8 mouse cellular contexts compared by ENCODE assay signal in the genomic region with DNA sequence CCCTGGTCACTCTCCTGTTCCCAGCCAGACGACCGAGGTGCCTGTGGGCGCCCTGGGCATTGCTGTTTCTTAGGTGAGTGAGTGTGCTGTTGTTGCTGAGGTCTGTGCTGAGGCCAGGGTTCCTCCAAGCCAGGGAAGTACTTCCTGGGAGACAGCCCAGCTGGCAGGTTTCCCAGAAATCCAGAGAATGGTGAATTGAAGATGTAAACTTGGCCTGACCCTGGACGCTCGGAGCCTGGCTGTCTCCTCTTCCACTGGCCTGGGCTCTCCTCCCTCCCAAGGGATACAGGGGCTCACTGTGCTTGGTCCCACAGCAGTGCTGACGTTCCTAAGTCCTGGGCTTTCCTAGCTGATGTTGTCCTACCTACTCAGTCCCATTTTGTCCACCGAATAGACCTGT. TPM values are rescaled to one million over a fixed set of nuclear protein-coding genes. Genes with fewer than 3 reads are reported as not detected.
A peak's percentile ranks its signal among the peaks of the same experiment; 100 is the strongest.
DNase-seq lines count a peak whose midpoint lies in the region; ATAC-seq and TF ChIP-seq lines count a peak whose summit lies in the region.

No protein-coding gene starts in this region.

- H3K27ac ChIP-seq in embryonic facial prominence, embryonic 14.5 days (replicated peaks; ENCODE audit: low read depth, low read length): no peak overlapping the region
- H3K27ac ChIP-seq in embryonic facial prominence, embryonic 10.5 days (replicated peaks): no peak overlapping the region
- peak overlapping the region; percentile 21; the same call in 1 of the 2 replicates for H3K27ac ChIP-seq in spleen, adult 2 months (ENCODE audit: insufficient read depth, low read length)
- no peak overlapping the region for H3K27ac ChIP-seq in midbrain, embryonic 11.5 days (ENCODE audit: low read depth, low read length)

- peak; percentile 66 for DNase-seq in embryonic facial prominence, embryonic 14.5 days (ENCODE audit: low spot score)
- no peak for DNase-seq in embryonic facial prominence, embryonic 10.5 days (ENCODE audit: low spot score)
- no peak for DNase-seq in spleen, adult 2 months (ENCODE audit: low read depth in 1 of 2, low spot score in 2 of 2)
- DNase-seq in spleen, adult 12 weeks (ENCODE audit: low spot score): no peak
- DNase-seq in kidney, adult 9 months: peak; percentile 79
- DNase-seq in ovary, postnatal 36 days (ENCODE audit: low spot score): peak; percentile 76
- DNase-seq in spleen, postnatal 4 days (ENCODE audit: low spot score in 2 of 2): no peak
- no peak for DNase-seq in midbrain, embryonic 11.5 days (ENCODE audit: low spot score, missing footprints)

- H3K27me3 ChIP-seq in embryonic facial prominence, embryonic 14.5 days (replicated peaks; ENCODE audit: control insufficient read depth, insufficient read depth, low read length): no peaks in the 10 kb centered on the region
- H3K27me3 ChIP-seq in embryonic facial prominence, embryonic 10.5 days (replicated peaks; ENCODE audit: low read depth, poor library complexity, severe bottlenecking): peaks cover 19% of the 10 kb centered on the region
- H3K27me3 ChIP-seq in spleen, adult 2 months (ENCODE audit: control insufficient read depth, insufficient read depth, low read length): no peaks in the 10 kb centered on the region
- H3K27me3 ChIP-seq in midbrain, embryonic 11.5 days (ENCODE audit: control insufficient read depth, insufficient read depth, low read length): no peaks in the 10 kb centered on the region; the same call in 1 of the 2 replicates

- WGBS in embryonic facial prominence, embryonic 14.5 days: 56% methylated on average over 6 of the region's 7 CpGs
- 80% methylated on average over 7 of the region's 7 CpGs for WGBS in embryonic facial prominence, embryonic 10.5 days
- WGBS in spleen, adult 2 months: 90% methylated on average over 7 of the region's 7 CpGs
- WGBS in midbrain, embryonic 11.5 days: 91% methylated on average over 7 of the region's 7 CpGs

- H3K36me3 ChIP-seq in embryonic facial prominence, embryonic 14.5 days (ENCODE audit: control insufficient read depth, insufficient read depth, low read length): no peaks in the 10 kb centered on the region
- H3K36me3 ChIP-seq in embryonic facial prominence, embryonic 10.5 days (replicated peaks): no peaks in the 10 kb centered on the region
- peaks cover 52% of the 10 kb centered on the region for H3K36me3 ChIP-seq in spleen, adult 2 months (ENCODE audit: control insufficient read depth, insufficient read depth, low read length)
- H3K36me3 ChIP-seq in midbrain, embryonic 11.5 days (ENCODE audit: control insufficient read depth, insufficient read depth, low read length): no peaks in the 10 kb centered on the region

- H3K4me3 ChIP-seq in embryonic facial prominence, embryonic 14.5 days (ENCODE audit: low read depth, low read length): no peak overlapping the region
- no peak overlapping the region for H3K4me3 ChIP-seq in embryonic facial prominence, embryonic 10.5 days
- H3K4me3 ChIP-seq in spleen, adult 2 months (ENCODE audit: extremely low read depth, insufficient read depth, insufficient read length): no peak overlapping the region
- no peak overlapping the region for H3K4me3 ChIP-seq in midbrain, embryonic 11.5 days (ENCODE audit: low read depth, low read length)

- no peak for TF ChIP-seq POLR2A in spleen, adult 2 months (IDR thresholded peaks at IDR 0.05; ENCODE audit: low read depth, low read length)

- no peaks in the 10 kb centered on the region for H3K9me3 ChIP-seq in embryonic facial prominence, embryonic 14.5 days (ENCODE audit: control insufficient read depth, low read length)
- no peaks in the 10 kb centered on the region for H3K9me3 ChIP-seq in embryonic facial prominence, embryonic 10.5 days
- H3K9me3 ChIP-seq in midbrain, embryonic 11.5 days (ENCODE audit: control insufficient read depth, low read length): no peaks in the 10 kb centered on the region

- ATAC-seq in embryonic facial prominence, embryonic 14.5 days (ENCODE audit: low read depth): no peak
- no peak for ATAC-seq in midbrain, embryonic 11.5 days (ENCODE audit: low FRiP score)

- no peak for TF ChIP-seq CTCF in spleen, adult 2 months (IDR thresholded peaks at IDR 0.05; ENCODE audit: extremely low read depth, insufficient read depth, insufficient read length, insufficient replicate concordance)

- H3K4me1 ChIP-seq in embryonic facial prominence, embryonic 14.5 days (ENCODE audit: control insufficient read depth, insufficient read depth, low read length): peaks cover 17% of the 10 kb centered on the region; the same call in 1 of the 2 replicates
- H3K4me1 ChIP-seq in embryonic facial prominence, embryonic 10.5 days: peaks cover 23% of the 10 kb centered on the region
- H3K4me1 ChIP-seq in spleen, adult 2 months (ENCODE audit: control insufficient read depth, insufficient read depth, insufficient read length): peaks cover 19% of the 10 kb centered on the region; the same call in 1 of the 2 replicates
- peaks cover 7% of the 10 kb centered on the region for H3K4me1 ChIP-seq in midbrain, embryonic 11.5 days (ENCODE audit: control insufficient read depth, insufficient read depth, low read length)

- no peak overlapping the region for H3K4me2 ChIP-seq in embryonic facial prominence, embryonic 14.5 days (ENCODE audit: low read depth, low read length)
- H3K4me2 ChIP-seq in midbrain, embryonic 11.5 days: no peak overlapping the region

- no peak overlapping the region for H3K9ac ChIP-seq in embryonic facial prominence, embryonic 14.5 days (ENCODE audit: low read depth, low read length)
- H3K9ac ChIP-seq in midbrain, embryonic 11.5 days (ENCODE audit: low read length): no peak overlapping the region

RNA-seq across cellular contexts. Expression of a gene that starts 25.1 kb away (rescaled TPM):
- 10.2 and 11.4 TPM in 2 replicates for polyA plus RNA-seq in embryonic facial prominence, embryonic 14.5 days (2014; fragmentation: Nextera tagmentation; extraction: Ambion mirVana)
- polyA plus RNA-seq in embryonic facial prominence, embryonic 10.5 days (2016; fragmentation: Nextera tagmentation; extraction: Ambion mirVana): 3.7 and 4.9 TPM in 2 replicates
- 83.4 and 91.5 TPM in 2 replicates for polyA plus RNA-seq in spleen, adult 2 months (2012; rRNA removed)
- polyA plus RNA-seq in midbrain, embryonic 11.5 days (2014; fragmentation: Nextera tagmentation; extraction: Ambion mirVana): 2.6 and 3.5 TPM in 2 replicates

RNA-seq across cellular contexts. Expression of a gene that starts 26.2 kb away (rescaled TPM):
- 0.26 and 0.46 TPM in 2 replicates for polyA plus RNA-seq in embryonic facial prominence, embryonic 14.5 days (2014; fragmentation: Nextera tagmentation; extraction: Ambion mirVana)
- polyA plus RNA-seq in embryonic facial prominence, embryonic 10.5 days (2016; fragmentation: Nextera tagmentation; extraction: Ambion mirVana): 0.35 and 0.38 TPM in 2 replicates
- polyA plus RNA-seq in spleen, adult 2 months (2012; rRNA removed): 138 and 180 TPM in 2 replicates
- 0.36 and 0.43 TPM in 2 replicates for polyA plus RNA-seq in midbrain, embryonic 11.5 days (2014; fragmentation: Nextera tagmentation; extraction: Ambion mirVana)

Comparison
In these comparisons a context has a peak if more than half of its experiments do, and no peak if none do; other contexts are left out.
1. DNase-seq: peak in embryonic facial prominence, embryonic 14.5 days (single experiment), kidney, adult 9 months (single experiment) and ovary, postnatal 36 days (single experiment); none in embryonic facial prominence, embryonic 10.5 days (single experiment), spleen, adult 2 months (0 of 2), spleen, adult 12 weeks (single experiment), spleen, postnatal 4 days (0 of 2) and midbrain, embryonic 11.5 days (single experiment).
2. RNA of a gene that starts 26.2 kb away (polyA plus RNA-seq): 138 to 180 TPM in spleen, adult 2 months; 0.26 to 0.46 TPM in embryonic facial prominence, embryonic 14.5 days, 0.36 to 0.43 TPM in midbrain, embryonic 11.5 days and 0.35 to 0.38 TPM in embryonic facial prominence, embryonic 10.5 days; every median in the first group is over 10 times any median in the second.